ENCODE assay signal across 12 mouse cellular contexts in the genomic region with DNA sequence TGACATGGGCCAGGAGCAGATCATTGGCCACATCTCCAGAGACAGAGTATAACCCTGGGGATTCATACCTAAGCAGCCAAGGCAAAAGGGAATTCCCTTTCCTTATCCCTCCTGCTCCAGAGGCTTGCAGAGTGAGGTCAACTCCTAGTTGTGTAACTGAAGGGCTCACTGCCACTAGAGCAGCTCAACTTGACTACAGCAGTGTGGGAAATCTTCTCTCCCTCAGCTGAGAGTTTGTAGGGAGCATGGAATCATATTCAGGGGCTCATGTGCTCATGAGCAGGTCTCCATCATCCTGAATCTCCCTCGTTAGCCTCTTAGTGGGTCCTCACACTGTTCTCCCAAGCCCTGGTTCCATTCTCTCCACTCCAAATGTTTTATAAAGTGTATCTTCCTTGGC. TPM values are rescaled to one million over a fixed set of nuclear protein-coding genes. Genes with fewer than 3 reads are reported as not detected.
"Had no signal": no experiment of that assay in that cellular context is flagged by ENCODE, and none has a peak within 500 bp of the region (broad histone marks: within the 10 kb centered on the region; RNA-seq: fewer than 3 reads in every experiment).

No protein-coding gene starts in this region.

RNA-seq across cellular contexts. Expression of a gene that starts 15.7 kb away (rescaled TPM):
- total RNA-seq: left cerebral cortex, adult 8-10 months; left cerebral cortex, postnatal 10 days; left cerebral cortex, postnatal 14 days; left cerebral cortex, postnatal 25 days; left cerebral cortex, postnatal 36 days; left cerebral cortex, postnatal 4 days; liver, adult 2 months; megakaryocyte progenitor cell, adult 5-6 weeks; megakaryocyte, adult 5-6 weeks; megakaryocyte-erythroid progenitor cell, adult 5-6 weeks; midbrain, postnatal 0 days; monocyte, adult 5-6 weeks had no signal

RNA-seq across cellular contexts. Expression of a gene that starts 24.8 kb away (rescaled TPM):
- total RNA-seq: left cerebral cortex, adult 8-10 months; left cerebral cortex, postnatal 10 days; left cerebral cortex, postnatal 14 days; left cerebral cortex, postnatal 25 days; left cerebral cortex, postnatal 36 days; left cerebral cortex, postnatal 4 days; liver, adult 2 months; megakaryocyte progenitor cell, adult 5-6 weeks; megakaryocyte, adult 5-6 weeks; megakaryocyte-erythroid progenitor cell, adult 5-6 weeks; midbrain, postnatal 0 days; monocyte, adult 5-6 weeks had no signal
